Mouse (Mus musculus): ENCODE results near the gene Isoc2b.
"Not testable (repeated sequence)": the region's sequence is repeated elsewhere in the genome, so short reads cannot be mapped to it uniquely, and the experiment has no call there.

Gene Isoc2b

GRCm38 (mm10) chr7:4865579-4866493 lies 4.2 kb downstream of the Isoc2b start:
- peak; percentile 86 for DNase-seq (ENCODE audit: low spot score)

GRCm38 (mm10) chr7:4865090-4865489 lies 5.0 kb downstream of the Isoc2b start:
- DNase-seq (ENCODE audit: low spot score) = no peak

GRCm38 (mm10) chr7:4864130-4864845 lies 5.8 kb downstream of the Isoc2b start:
- no peak for DNase-seq (ENCODE audit: low spot score)

GRCm38 (mm10) chr7:4863541-4864080 lies 6.4 kb downstream of the Isoc2b start:
- no peak for DNase-seq (ENCODE audit: low spot score)

GRCm38 (mm10) chr7:4863041-4863440 lies 7.0 kb downstream of the Isoc2b start:
- DNase-seq (ENCODE audit: low spot score) = no peak

GRCm38 (mm10) chr7:4860926-4861325 lies 9.1 kb downstream of the Isoc2b start:
- DNase-seq (ENCODE audit: low spot score) = not testable (repeated sequence)

- DNase-seq (ENCODE audit: low spot score) = no peak
Observed at GRCm38 (mm10) chr7:4859418-4859978, 10.6 kb downstream of the Isoc2b start.

- DNase-seq (ENCODE audit: low spot score) = no peak
Observed at GRCm38 (mm10) chr7:4857321-4857720, 12.7 kb downstream of the Isoc2b start.

GRCm38 (mm10) chr7:4856508-4856907 lies 13.6 kb downstream of the Isoc2b start:
- DNase-seq (ENCODE audit: low spot score) = no peak

GRCm38 (mm10) chr7:4853613-4854012 lies 16.4 kb downstream of the Isoc2b start:
- DNase-seq (ENCODE audit: low spot score) = no peak

- no peak for DNase-seq (ENCODE audit: low spot score)
Observed at GRCm38 (mm10) chr7:4851315-4851688, 18.8 kb downstream of the Isoc2b start.

GRCm38 (mm10) chr7:4850621-4851314 lies 19.3 kb downstream of the Isoc2b start:
- DNase-seq (ENCODE audit: low spot score) = no peak

GRCm38 (mm10) chr7:4849372-4849771 lies 20.7 kb downstream of the Isoc2b start:
- DNase-seq (ENCODE audit: low spot score) = no peak

- DNase-seq (ENCODE audit: low spot score) = no peak
Observed at GRCm38 (mm10) chr7:4844917-4845309, 25.1 kb downstream of the Isoc2b start.

GRCm38 (mm10) chr7:4844245-4844916 lies 25.7 kb downstream of the Isoc2b start, which contains the start of gene Shisa7:
TSS of gene Shisa7 (minus strand) at chr7:4844696.
- no peak for DNase-seq (ENCODE audit: low spot score)

- no peak for DNase-seq (ENCODE audit: low spot score)
Observed at GRCm38 (mm10) chr7:4843604-4844244, 26.3 kb downstream of the Isoc2b start.

GRCm38 (mm10) chr7:4842634-4843131 lies 27.4 kb downstream of the Isoc2b start:
- no peak for DNase-seq (ENCODE audit: low spot score)

GRCm38 (mm10) chr7:4842077-4842476 lies 28.0 kb downstream of the Isoc2b start:
- no peak for DNase-seq (ENCODE audit: low spot score)

- DNase-seq (ENCODE audit: low spot score) = no peak
Observed at GRCm38 (mm10) chr7:4837639-4838038, 32.4 kb downstream of the Isoc2b start.

- no peak for DNase-seq (ENCODE audit: low spot score)
Observed at GRCm38 (mm10) chr7:4836351-4836792, 33.7 kb downstream of the Isoc2b start.
